In the genomic region with DNA sequence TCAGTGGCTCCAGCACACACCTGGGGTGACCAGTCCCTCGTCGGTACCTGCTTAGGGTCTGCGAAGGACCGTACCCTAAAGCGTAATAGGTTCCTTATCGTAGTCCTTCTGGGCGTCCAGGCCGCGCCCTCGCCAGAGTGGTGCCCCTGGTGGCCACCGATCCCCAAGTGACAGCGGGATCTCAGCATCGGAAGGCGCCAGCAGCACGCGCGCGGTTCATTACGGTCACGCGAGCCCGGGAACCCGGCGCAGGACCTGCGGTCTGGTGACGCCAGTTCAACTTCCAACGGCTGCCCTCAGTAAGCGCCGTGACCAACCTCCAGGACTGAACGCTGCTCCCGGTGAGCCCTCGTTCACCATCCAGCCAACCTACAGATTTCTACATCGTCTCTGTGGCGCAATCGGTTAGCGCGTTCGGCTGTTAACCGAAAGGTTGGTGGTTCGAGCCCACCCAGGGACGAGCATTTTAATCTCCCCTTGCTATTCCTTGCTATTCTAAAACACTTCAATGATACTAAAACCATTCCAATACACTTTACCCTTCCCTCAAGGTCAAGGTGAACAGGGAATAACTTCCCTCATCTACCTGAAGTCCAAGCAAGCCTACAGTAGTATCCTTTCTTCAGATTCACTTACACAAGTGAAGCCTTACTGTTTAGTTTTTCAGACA, we compare ENCODE assay signal across 8 mouse cellular contexts. TPM values are rescaled to one million over a fixed set of nuclear protein-coding genes. Genes with fewer than 3 reads are reported as not detected.
DNase-seq lines count a peak whose midpoint lies in the region; ATAC-seq and TF ChIP-seq lines count a peak whose summit lies in the region.

No protein-coding gene starts in this region.

- TF ChIP-seq CTCF in thymus, adult 2 months (IDR thresholded peaks at IDR 0.05; ENCODE audit: borderline replicate concordance, control insufficient read depth, extremely low read depth, insufficient read depth, low read length, poor library complexity) = no peak

- no peak overlapping the region for H3K27ac ChIP-seq in forebrain, embryonic 12.5 days
- H3K27ac ChIP-seq in intestine, embryonic 16.5 days (ENCODE audit: low read length) = no peak overlapping the region
- H3K27ac ChIP-seq in midbrain, embryonic 12.5 days (replicated peaks) = no peak overlapping the region
- no peak overlapping the region for H3K27ac ChIP-seq in thymus, adult 2 months (ENCODE audit: control insufficient read depth, insufficient read depth, low read length)

- no peak for TF ChIP-seq POLR2A in thymus, adult 2 months (IDR thresholded peaks at IDR 0.05; ENCODE audit: control insufficient read depth, extremely low read depth, insufficient read depth, low read length, poor library complexity)

- DNase-seq in layer of hippocampus, postnatal 25 days (ENCODE audit: extremely low spot score in 1 of 2, low spot score in 1 of 2) = peak; percentile 17 to 29
- DNase-seq in layer of hippocampus, postnatal 14 days (ENCODE audit: low spot score in 2 of 2) = no peak
- DNase-seq in ZHBTc4 (ENCODE audit: low read depth, low spot score) = peak; percentile 91
- DNase-seq in thymus, adult 2 months = peak; percentile 11
- no peak for DNase-seq in urinary bladder, postnatal 25 days (ENCODE audit: low spot score)

- peak overlapping the region; percentile 39 for H3K4me3 ChIP-seq in forebrain, embryonic 12.5 days (replicated peaks)
- peak overlapping the region; percentile 48 for H3K4me3 ChIP-seq in intestine, embryonic 16.5 days (ENCODE audit: low read length)
- H3K4me3 ChIP-seq in midbrain, embryonic 12.5 days = peak overlapping the region; percentile 38
- no peak overlapping the region for H3K4me3 ChIP-seq in thymus, adult 2 months (ENCODE audit: control insufficient read depth, insufficient read depth, low read length)

- H3K4me1 ChIP-seq in forebrain, embryonic 12.5 days = peaks cover 12% of the 10 kb centered on the region
- peaks cover 9% of the 10 kb centered on the region; the same call in 1 of the 2 replicates for H3K4me1 ChIP-seq in intestine, embryonic 16.5 days (ENCODE audit: control insufficient read depth, insufficient read depth, low read length)
- H3K4me1 ChIP-seq in midbrain, embryonic 12.5 days = peaks cover 12% of the 10 kb centered on the region
- H3K4me1 ChIP-seq in thymus, adult 2 months (replicated peaks; ENCODE audit: control insufficient read depth, insufficient read depth, low read length) = 0 out of 2 replicates have a peak, but pooled peaks cover 3% of the 10 kb centered on the region

- 0 out of 2 replicates have a peak overlapping the region, but pooled peaks have one; percentile 29 for H3K9ac ChIP-seq in forebrain, embryonic 12.5 days
- H3K9ac ChIP-seq in intestine, embryonic 16.5 days (ENCODE audit: low read depth, low read length) = peak overlapping the region; percentile 38; the same call in 1 of the 2 replicates
- peak overlapping the region; percentile 37; the same call in 1 of the 2 replicates for H3K9ac ChIP-seq in midbrain, embryonic 12.5 days (replicated peaks)

- peaks cover 92% of the 10 kb centered on the region for H3K27me3 ChIP-seq in forebrain, embryonic 12.5 days
- H3K27me3 ChIP-seq in intestine, embryonic 16.5 days (replicated peaks; ENCODE audit: control insufficient read depth, insufficient read depth, low read length) = peaks cover 68% of the 10 kb centered on the region
- peaks cover 91% of the 10 kb centered on the region for H3K27me3 ChIP-seq in midbrain, embryonic 12.5 days
- peaks cover 24% of the 10 kb centered on the region for H3K27me3 ChIP-seq in thymus, adult 2 months (ENCODE audit: control insufficient read depth, insufficient read depth, low read length)

- H3K4me2 ChIP-seq in forebrain, embryonic 12.5 days = peak overlapping the region; percentile 53
- H3K4me2 ChIP-seq in intestine, embryonic 16.5 days (ENCODE audit: low read depth, low read length) = peak overlapping the region; percentile 41
- H3K4me2 ChIP-seq in midbrain, embryonic 12.5 days (replicated peaks) = peak overlapping the region; percentile 49

- no peaks in the 10 kb centered on the region for H3K9me3 ChIP-seq in forebrain, embryonic 12.5 days
- H3K9me3 ChIP-seq in intestine, embryonic 16.5 days (ENCODE audit: control insufficient read depth, low read length) = no peaks in the 10 kb centered on the region
- H3K9me3 ChIP-seq in midbrain, embryonic 12.5 days = 0 out of 2 replicates have a peak, but pooled peaks cover 6% of the 10 kb centered on the region

- 0 out of 2 replicates have a peak, but pooled peaks have one; percentile 41 for ATAC-seq in forebrain, embryonic 12.5 days (ENCODE audit: low FRiP score)
- peak; percentile 82 for ATAC-seq in intestine, embryonic 16.5 days
- ATAC-seq in midbrain, embryonic 12.5 days (ENCODE audit: low FRiP score, low read depth) = no peak

- under 1% methylated on average over 41 of the region's 41 CpGs for WGBS in forebrain, embryonic 12.5 days
- WGBS in intestine, embryonic 16.5 days = 2% methylated on average over 41 of the region's 41 CpGs
- under 1% methylated on average over 41 of the region's 41 CpGs for WGBS in midbrain, embryonic 12.5 days
- 4% methylated on average over 41 of the region's 41 CpGs for WGBS in thymus, adult 2 months

- H3K36me3 ChIP-seq in forebrain, embryonic 12.5 days (replicated peaks) = no peaks in the 10 kb centered on the region
- no peaks in the 10 kb centered on the region for H3K36me3 ChIP-seq in intestine, embryonic 16.5 days (ENCODE audit: control insufficient read depth, insufficient read depth, low read length)
- H3K36me3 ChIP-seq in midbrain, embryonic 12.5 days = no peaks in the 10 kb centered on the region
- H3K36me3 ChIP-seq in thymus, adult 2 months (ENCODE audit: control insufficient read depth, insufficient read depth, low read length) = no peaks in the 10 kb centered on the region

RNA-seq across cellular contexts. Expression of gene BC107364, which starts 50.1 kb away (rescaled TPM):
- not detected for total RNA-seq in layer of hippocampus, postnatal 25 days (2021)
- total RNA-seq in layer of hippocampus, postnatal 14 days (2021) = not detected
- not detected in 2 replicates for polyA plus RNA-seq in forebrain, embryonic 12.5 days (2016; fragmentation: Nextera tagmentation; extraction: Ambion mirVana)
- 0.12 and 0.21 TPM in 2 replicates for polyA plus RNA-seq in intestine, embryonic 16.5 days (2015; fragmentation: Nextera tagmentation; extraction: Ambion mirVana)
- polyA plus RNA-seq in midbrain, embryonic 12.5 days (2016; fragmentation: Nextera tagmentation; extraction: Ambion mirVana) = 0.26 TPM in 1 of 2 replicates, not detected in the other
- 0.09 and 0.32 TPM in 2 replicates for polyA plus RNA-seq in thymus, adult 2 months (2012; rRNA removed)

Comparison
In these comparisons a context has a peak if more than half of its experiments do, and no peak if none do; other contexts are left out.
1. DNase-seq: peak in layer of hippocampus, postnatal 25 days (2 of 2), ZHBTc4 (single experiment) and thymus, adult 2 months (single experiment); none in layer of hippocampus, postnatal 14 days (0 of 2) and urinary bladder, postnatal 25 days (single experiment).
2. Peak in every context shown above with its lines, with median percentiles within 50 percentile points of each other: H3K4me2 ChIP-seq and H3K9ac ChIP-seq.